Mouse (Mus musculus): ENCODE measurements around the gene Dstyk. TPM values are rescaled to one million over a fixed set of nuclear protein-coding genes. Genes with fewer than 3 reads are reported as not detected.

Gene Dstyk
- polyA plus RNA-seq, 1 experiment from 2014 or later, result 12.2 TPM

DNA sequence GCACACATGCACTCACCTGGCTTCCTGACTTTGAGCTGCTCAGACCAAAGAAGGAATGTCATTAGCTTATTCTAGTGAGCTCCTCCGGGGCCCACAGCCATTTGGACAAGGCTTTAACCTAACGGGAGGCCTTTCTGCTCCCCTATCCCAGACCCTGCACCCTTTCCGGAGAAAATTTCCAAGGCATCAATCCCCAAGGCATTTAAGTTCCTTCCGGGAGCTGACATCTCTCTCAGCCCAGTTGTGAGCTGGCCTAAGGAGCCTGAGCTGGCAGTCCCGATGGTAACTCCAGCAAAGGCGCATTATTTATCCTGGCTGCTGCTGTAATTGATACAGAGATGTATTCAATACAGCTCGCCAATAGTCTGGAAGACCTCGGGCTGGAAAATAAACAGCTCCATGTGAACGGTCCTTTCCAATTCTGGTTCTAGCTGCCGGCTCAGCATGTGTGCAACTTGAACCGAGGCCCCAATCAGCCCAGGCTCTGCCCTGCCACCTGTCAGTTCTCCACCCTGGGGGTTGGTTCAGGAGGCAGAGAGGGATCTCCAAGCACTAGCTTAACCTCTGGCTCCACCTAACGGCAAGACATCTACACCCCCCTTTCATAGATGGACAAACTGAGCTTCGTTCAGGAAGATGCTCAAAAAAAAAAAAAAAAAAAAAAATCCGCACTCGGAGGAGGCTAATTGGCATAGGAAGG is 27.3 kb upstream of the Dstyk start:
- H3K4me2 ChIP-seq (ENCODE audit: low read length), result peak overlapping the region; percentile 95
- H3K27me3 ChIP-seq (ENCODE audit: control insufficient read depth, insufficient read depth, low read length), result no peaks in the 10 kb centered on the region
- no peak for ATAC-seq (ENCODE audit: insufficient number of reproducible peaks, insufficient read depth, low FRiP score, low read depth)
- H3K27ac ChIP-seq (replicated peaks in 1 of 2; ENCODE audit: control insufficient read depth in 1 of 2, insufficient read depth in 1 of 2, low read depth in 2 of 2, low read length in 2 of 2), result peak overlapping the region in 1 of 2 experiments; percentile 64; a peak in 1 of 4 replicates
- WGBS, result 28% methylated on average over 15 of the region's 15 CpGs
- peak overlapping the region; percentile 73 to 75 for H3K4me3 ChIP-seq (ENCODE audit: control insufficient read depth in 1 of 2, insufficient read depth in 1 of 2, low read depth in 1 of 2, low read length in 2 of 2)
- no peaks in the 10 kb centered on the region for H3K9me3 ChIP-seq (ENCODE audit: control insufficient read depth, low read length)
- peaks cover 24 to 33% of the 10 kb centered on the region in 2 experiments for H3K4me1 ChIP-seq (ENCODE audit: control insufficient read depth in 2 of 2, insufficient read depth in 2 of 2, low read length in 2 of 2)
- H3K9ac ChIP-seq (ENCODE audit: low read length), result peak overlapping the region; percentile 87; the same call in 1 of the 2 replicates
- no peaks in the 10 kb centered on the region for H3K36me3 ChIP-seq (ENCODE audit: control insufficient read depth, insufficient read depth, low read length)

GRCm38 (mm10) chr1:132390691-132391579 is 26.4 kb upstream of the Dstyk start, which contains the start of gene Tmcc2:
TSS of gene Tmcc2 (minus strand) at chr1:132391281.
- no peaks in the 10 kb centered on the region for H3K27me3 ChIP-seq (ENCODE audit: control insufficient read depth, insufficient read depth, low read length)

DNA sequence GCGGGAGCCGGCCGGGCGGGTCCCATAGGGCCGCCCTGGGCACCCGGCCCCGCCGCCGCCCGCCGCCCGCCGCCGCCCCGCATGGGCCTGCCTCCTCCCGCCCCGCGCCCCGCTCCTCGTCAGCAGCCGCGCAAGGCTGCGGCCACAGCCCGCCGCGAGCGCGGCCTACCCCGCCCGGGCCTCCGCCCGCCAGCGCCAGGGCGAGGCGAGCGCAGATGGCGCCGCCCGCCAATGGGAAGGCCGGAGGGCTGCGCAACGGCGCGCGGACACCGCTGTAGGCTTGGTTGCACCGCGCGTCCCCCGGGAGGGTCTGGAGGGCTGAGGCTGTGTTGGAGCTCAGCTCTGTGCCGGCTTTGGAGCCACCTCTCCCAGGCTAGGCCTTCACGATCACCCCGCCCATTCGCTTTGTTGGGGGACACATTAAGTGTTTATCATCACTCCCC is 25.8 kb upstream of the Dstyk start:
- peak overlapping the region; percentile 87 for H3K9ac ChIP-seq (ENCODE audit: low read length)

More at GRCm38 (mm10) chr1:132390691-132391579, 26.4 kb upstream of the Dstyk start, which contains the start of gene Tmcc2:
- peak; percentile 34; the same call in 1 of the 2 replicates for ATAC-seq (ENCODE audit: insufficient number of reproducible peaks, insufficient read depth, low FRiP score, low read depth)
- WGBS, result under 1% methylated on average over 50 of the region's 50 CpGs
- Histone ChIP-seq H3K27ac (replicated peaks in 1 of 2; ENCODE audit: control insufficient read depth in 1 of 2, insufficient read depth in 1 of 2, low read depth in 2 of 2, low read length in 2 of 2) (peak within 1 kb of the TSS in 1 of 2 experiments; percentile 70; a peak in 3 of 4 replicates), H3K4me1 (ENCODE audit: control insufficient read depth in 2 of 2, insufficient read depth in 2 of 2, low read length in 2 of 2) (peaks cover 20 to 26% of the 10 kb centered on the region in 2 experiments), H3K36me3 (ENCODE audit: control insufficient read depth, insufficient read depth, low read length) (no peaks in the 10 kb centered on the region), H3K9ac (ENCODE audit: low read length) (peak within 1 kb of the TSS; percentile 87), H3K4me3 (ENCODE audit: control insufficient read depth in 1 of 2, insufficient read depth in 1 of 2, low read depth in 1 of 2, low read length in 2 of 2) (peak within 1 kb of the TSS; percentile 73 to 75), H3K9me3 (ENCODE audit: control insufficient read depth, low read length) (no peaks in the 10 kb centered on the region), H3K4me2 (ENCODE audit: low read length) (peak within 1 kb of the TSS; percentile 95)

DNA sequence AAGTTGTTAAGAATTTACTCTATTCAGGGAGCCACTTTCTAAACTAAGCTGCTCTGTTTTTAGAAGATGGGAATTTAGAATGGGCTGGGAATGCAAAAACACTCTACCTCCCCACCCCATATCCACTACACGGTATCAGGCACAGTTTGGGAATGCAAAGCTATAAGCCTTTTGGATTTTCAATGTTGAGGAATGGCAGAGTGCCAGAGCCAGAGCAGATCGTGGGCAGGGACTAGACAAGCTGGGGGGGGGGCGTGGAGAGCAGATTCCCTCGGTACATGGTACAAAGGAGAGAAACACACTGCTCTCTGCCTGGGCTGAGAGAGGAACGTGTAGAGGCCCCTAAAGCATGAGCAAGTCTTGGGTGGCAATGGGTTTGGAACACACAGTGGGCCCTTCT is 24.5 kb upstream of the Dstyk start:
- ATAC-seq (ENCODE audit: insufficient number of reproducible peaks, insufficient read depth, low FRiP score, low read depth), result no peak
- Histone ChIP-seq H3K36me3 (ENCODE audit: control insufficient read depth, insufficient read depth, low read length) (no peaks in the 10 kb centered on the region), H3K27ac (replicated peaks in 1 of 2; ENCODE audit: control insufficient read depth in 1 of 2, insufficient read depth in 1 of 2, low read depth in 2 of 2, low read length in 2 of 2) (no peak overlapping the region), H3K4me2 (ENCODE audit: low read length) (no peak overlapping the region), H3K4me1 (ENCODE audit: control insufficient read depth in 2 of 2, insufficient read depth in 2 of 2, low read length in 2 of 2) (peaks cover 18 to 21% of the 10 kb centered on the region in 2 experiments), H3K9me3 (ENCODE audit: control insufficient read depth, low read length) (no peaks in the 10 kb centered on the region), H3K27me3 (ENCODE audit: control insufficient read depth, insufficient read depth, low read length) (no peaks in the 10 kb centered on the region), H3K9ac (ENCODE audit: low read length) (no peak overlapping the region), H3K4me3 (ENCODE audit: control insufficient read depth in 1 of 2, insufficient read depth in 1 of 2, low read depth in 1 of 2, low read length in 2 of 2) (no peak overlapping the region)
- 50% methylated on average over 5 of the region's 5 CpGs for WGBS

More for the DNA sequence above, 25.8 kb upstream of the Dstyk start:
- Histone ChIP-seq H3K9me3 (ENCODE audit: control insufficient read depth, low read length) (no peaks in the 10 kb centered on the region), H3K36me3 (ENCODE audit: control insufficient read depth, insufficient read depth, low read length) (no peaks in the 10 kb centered on the region), H3K4me3 (ENCODE audit: control insufficient read depth in 1 of 2, insufficient read depth in 1 of 2, low read depth in 1 of 2, low read length in 2 of 2) (peak overlapping the region; percentile 73 to 75), H3K27me3 (ENCODE audit: control insufficient read depth, insufficient read depth, low read length) (no peaks in the 10 kb centered on the region), H3K27ac (replicated peaks in 1 of 2; ENCODE audit: control insufficient read depth in 1 of 2, insufficient read depth in 1 of 2, low read depth in 2 of 2, low read length in 2 of 2) (peak overlapping the region in 1 of 2 experiments; percentile 70; a peak in 2 of 4 replicates), H3K4me2 (ENCODE audit: low read length) (peak overlapping the region; percentile 95), H3K4me1 (ENCODE audit: control insufficient read depth in 2 of 2, insufficient read depth in 2 of 2, low read length in 2 of 2) (peaks cover 20 to 26% of the 10 kb centered on the region in 2 experiments)
- under 1% methylated on average over 37 of the region's 54 CpGs for WGBS
- ATAC-seq (ENCODE audit: insufficient number of reproducible peaks, insufficient read depth, low FRiP score, low read depth), result peak; percentile 84

- Histone ChIP-seq H3K4me2 (ENCODE audit: low read length) (no peak overlapping the region), H3K27me3 (ENCODE audit: control insufficient read depth, insufficient read depth, low read length) (no peaks in the 10 kb centered on the region), H3K36me3 (ENCODE audit: control insufficient read depth, insufficient read depth, low read length) (no peaks in the 10 kb centered on the region), H3K9me3 (ENCODE audit: control insufficient read depth, low read length) (peaks cover 5% of the 10 kb centered on the region), H3K9ac (ENCODE audit: low read length) (no peak overlapping the region), H3K27ac (replicated peaks in 1 of 2; ENCODE audit: control insufficient read depth in 1 of 2, insufficient read depth in 1 of 2, low read depth in 2 of 2, low read length in 2 of 2) (no peak overlapping the region), H3K4me1 (ENCODE audit: control insufficient read depth in 2 of 2, insufficient read depth in 2 of 2, low read length in 2 of 2) (peaks cover 0 to 2% of the 10 kb centered on the region in 2 experiments; a peak in 2 of 4 replicates), H3K4me3 (ENCODE audit: control insufficient read depth in 1 of 2, insufficient read depth in 1 of 2, low read depth in 1 of 2, low read length in 2 of 2) (no peak overlapping the region)
- WGBS, result 67% methylated on average over 2 of the region's 2 CpGs
- ATAC-seq (ENCODE audit: insufficient number of reproducible peaks, insufficient read depth, low FRiP score, low read depth), result no peak
Measured at GRCm38 (mm10) chr1:132396705-132397104, 20.6 kb upstream of the Dstyk start.

GRCm38 (mm10) chr1:132400538-132400937 is 16.8 kb upstream of the Dstyk start:
- ATAC-seq (ENCODE audit: insufficient number of reproducible peaks, insufficient read depth, low FRiP score, low read depth), result no peak
- H3K27me3 ChIP-seq (ENCODE audit: control insufficient read depth, insufficient read depth, low read length), result no peaks in the 10 kb centered on the region
- WGBS, result 52% methylated on average over 1 of the region's 1 CpGs
- no peak overlapping the region for H3K9ac ChIP-seq (ENCODE audit: low read length)
- H3K9me3 ChIP-seq (ENCODE audit: control insufficient read depth, low read length), result peaks cover 5% of the 10 kb centered on the region
- no peaks in the 10 kb centered on the region for H3K4me1 ChIP-seq (ENCODE audit: control insufficient read depth in 2 of 2, insufficient read depth in 2 of 2, low read length in 2 of 2)
- H3K27ac ChIP-seq (replicated peaks in 1 of 2; ENCODE audit: control insufficient read depth in 1 of 2, insufficient read depth in 1 of 2, low read depth in 2 of 2, low read length in 2 of 2), result no peak overlapping the region
- H3K36me3 ChIP-seq (ENCODE audit: control insufficient read depth, insufficient read depth, low read length), result no peaks in the 10 kb centered on the region
- no peak overlapping the region for H3K4me3 ChIP-seq (ENCODE audit: control insufficient read depth in 1 of 2, insufficient read depth in 1 of 2, low read depth in 1 of 2, low read length in 2 of 2)
- H3K4me2 ChIP-seq (ENCODE audit: low read length), result no peak overlapping the region

- Histone ChIP-seq H3K36me3 (ENCODE audit: control insufficient read depth, insufficient read depth, low read length) (no peaks in the 10 kb centered on the region), H3K4me2 (ENCODE audit: low read length) (no peak overlapping the region), H3K27ac (replicated peaks in 1 of 2; ENCODE audit: control insufficient read depth in 1 of 2, insufficient read depth in 1 of 2, low read depth in 2 of 2, low read length in 2 of 2) (no peak overlapping the region), H3K4me1 (ENCODE audit: control insufficient read depth in 2 of 2, insufficient read depth in 2 of 2, low read length in 2 of 2) (no peaks in the 10 kb centered on the region), H3K4me3 (ENCODE audit: control insufficient read depth in 1 of 2, insufficient read depth in 1 of 2, low read depth in 1 of 2, low read length in 2 of 2) (no peak overlapping the region), H3K9me3 (ENCODE audit: control insufficient read depth, low read length) (peaks cover 5% of the 10 kb centered on the region), H3K9ac (ENCODE audit: low read length) (no peak overlapping the region), H3K27me3 (ENCODE audit: control insufficient read depth, insufficient read depth, low read length) (no peaks in the 10 kb centered on the region)
- no peak for ATAC-seq (ENCODE audit: insufficient number of reproducible peaks, insufficient read depth, low FRiP score, low read depth)
- WGBS, result 80% methylated on average over 1 of the region's 1 CpGs
Measured at GRCm38 (mm10) chr1:132401843-132402242, 15.5 kb upstream of the Dstyk start.
